Mouse (Mus musculus) testis, postnatal 10 days (tissue): ENCODE measurements at regions not wholly inside any gene's neighbourhood (a gene's known extent, or its start where the extent isn't known, plus 50 kb on each side); places are given as distances from the start of the nearest gene placed in this dataset.

ENCODE experiments used
- DNase-seq: peaks from one replicate; pipeline ENCODE4 v3.0.0; 2021; ENCODE audit warnings: low spot score

GRCm38 (mm10) chr11:38886466-38886865 lies 1650.7 kb upstream of the Tenm2 start:
- no peak for DNase-seq

DNA sequence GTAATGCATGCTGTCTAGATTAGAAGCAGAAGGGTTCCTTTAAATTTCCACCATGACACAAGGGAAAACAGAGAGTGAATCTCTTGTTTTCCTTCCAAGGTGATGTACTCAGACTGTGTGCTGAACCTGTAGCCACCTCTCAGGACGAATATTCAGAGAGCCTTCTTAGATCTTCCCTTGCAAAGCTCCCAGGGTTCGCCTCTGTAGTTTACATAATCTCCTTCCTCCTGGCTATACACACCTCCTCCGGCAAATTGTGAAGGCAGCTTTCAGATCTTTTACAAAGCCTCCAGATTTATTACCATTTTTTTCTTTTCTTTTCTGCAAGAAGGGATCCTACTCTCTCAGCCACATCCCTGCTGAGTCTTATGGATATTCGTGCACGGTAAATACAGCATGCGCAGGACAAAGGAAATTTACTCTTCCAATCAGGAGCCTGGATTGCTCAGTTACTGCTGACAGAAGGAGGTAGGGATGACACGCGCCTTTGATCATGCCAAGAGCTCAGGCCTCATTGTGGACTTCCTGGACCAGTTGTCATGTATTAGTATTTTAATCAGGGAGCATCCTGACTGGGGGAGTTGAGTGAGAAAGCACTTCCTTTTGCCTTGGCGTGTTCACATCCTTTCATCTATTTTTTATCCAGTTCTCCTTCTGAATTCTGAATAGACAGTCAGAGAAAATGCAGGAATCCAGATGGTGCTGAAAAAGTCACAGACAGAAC lies 1626.0 kb upstream of the Tenm2 start:
- no peak for DNase-seq

- no peak for DNase-seq
Measured at GRCm38 (mm10) chr11:38856645-38857044, 1620.9 kb upstream of the Tenm2 start.

- DNase-seq, result no peak
Measured at GRCm38 (mm10) chr11:38829148-38829547, 1593.4 kb upstream of the Tenm2 start.

- no peak for DNase-seq
Measured at GRCm38 (mm10) chr11:38828375-38828774, 1592.6 kb upstream of the Tenm2 start.

DNA sequence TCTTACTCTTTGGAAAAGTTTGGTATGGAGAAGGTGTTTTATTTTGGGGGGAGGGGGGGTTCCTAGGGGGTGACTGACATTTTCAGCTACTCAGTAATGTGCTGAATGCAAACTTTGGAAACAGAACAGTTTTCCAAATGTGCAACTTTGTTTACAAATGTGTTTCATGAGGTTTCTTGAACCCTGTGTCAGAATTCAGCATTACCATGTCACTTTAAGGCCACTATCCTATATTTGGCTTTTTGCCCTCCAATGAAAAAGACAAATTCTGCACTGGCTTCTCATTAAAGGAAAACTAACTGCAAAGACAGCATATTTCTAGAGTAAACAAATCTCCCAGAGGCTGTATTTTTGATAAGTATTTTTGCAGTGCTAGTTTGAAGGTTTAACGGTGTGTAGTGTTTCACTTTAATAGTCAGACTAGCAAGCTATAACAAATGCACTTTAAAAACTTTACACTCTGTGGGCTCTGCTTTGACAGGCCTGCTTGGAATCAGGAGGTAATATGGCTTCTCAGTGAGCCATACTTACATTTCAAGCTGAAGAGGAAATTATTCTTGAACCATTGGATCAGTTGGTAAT lies 1589.5 kb upstream of the Tenm2 start:
- no peak for DNase-seq

DNA sequence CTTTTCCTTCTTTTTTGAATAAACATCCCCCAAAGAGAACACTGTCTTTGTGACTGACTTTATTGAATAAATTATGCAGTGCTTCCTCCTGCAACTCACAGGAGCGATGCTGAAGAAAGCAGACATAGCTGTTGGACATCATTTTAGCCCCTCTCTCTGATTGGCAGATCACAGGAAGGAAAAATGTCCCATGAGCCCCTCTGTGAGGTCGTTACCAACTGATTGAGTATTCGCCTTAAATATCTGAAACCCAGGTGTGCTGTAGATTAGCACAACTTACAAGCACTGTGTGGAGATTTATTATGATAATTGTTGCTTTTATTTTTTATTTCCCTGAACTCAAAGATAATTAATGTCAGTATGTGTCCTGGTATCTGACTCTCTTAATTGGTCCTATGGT lies 1582.4 kb upstream of the Tenm2 start:
- no peak for DNase-seq

- DNase-seq, result no peak
Measured at GRCm38 (mm10) chr11:38783548-38783947, 1547.8 kb upstream of the Tenm2 start.

DNA sequence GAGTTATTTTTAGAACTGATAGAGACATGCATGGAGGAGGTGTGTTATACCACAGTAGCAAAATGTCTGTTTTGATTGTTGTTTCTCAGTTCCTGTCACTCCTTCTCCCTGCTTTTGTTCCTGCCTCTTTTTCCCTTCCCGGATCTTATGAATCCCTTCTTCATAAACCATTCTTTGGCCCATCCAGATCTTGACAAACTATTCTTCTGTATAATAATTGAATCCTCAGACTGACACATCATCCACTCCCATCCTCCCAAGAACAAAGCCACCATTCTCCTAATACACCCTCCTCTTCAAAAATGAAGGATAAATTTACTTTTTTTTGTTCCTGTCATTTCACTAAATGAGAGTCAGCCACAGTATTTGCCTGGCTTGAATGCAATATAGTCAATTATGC lies 1543.8 kb upstream of the Tenm2 start:
- no peak for DNase-seq

DNA sequence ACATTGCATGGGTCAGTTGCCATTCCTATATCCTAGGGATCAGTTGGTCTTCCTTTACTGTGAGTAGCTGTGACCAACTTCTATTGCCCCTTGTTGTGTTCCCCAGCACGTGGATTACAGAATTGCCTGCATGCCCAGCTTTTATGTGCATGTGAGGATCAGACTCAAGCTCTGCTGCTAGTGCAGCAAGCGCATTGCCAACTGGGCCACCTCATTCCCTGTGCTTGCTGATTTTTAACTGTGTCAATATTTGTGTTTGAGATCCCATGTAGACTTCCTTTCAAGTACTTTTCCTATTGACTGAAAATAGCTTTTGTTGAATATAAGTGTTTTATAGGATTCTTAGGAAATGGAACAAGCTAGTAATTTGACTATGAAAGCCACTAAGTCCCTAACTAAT lies 1526.5 kb upstream of the Tenm2 start:
- DNase-seq, result no peak

DNA sequence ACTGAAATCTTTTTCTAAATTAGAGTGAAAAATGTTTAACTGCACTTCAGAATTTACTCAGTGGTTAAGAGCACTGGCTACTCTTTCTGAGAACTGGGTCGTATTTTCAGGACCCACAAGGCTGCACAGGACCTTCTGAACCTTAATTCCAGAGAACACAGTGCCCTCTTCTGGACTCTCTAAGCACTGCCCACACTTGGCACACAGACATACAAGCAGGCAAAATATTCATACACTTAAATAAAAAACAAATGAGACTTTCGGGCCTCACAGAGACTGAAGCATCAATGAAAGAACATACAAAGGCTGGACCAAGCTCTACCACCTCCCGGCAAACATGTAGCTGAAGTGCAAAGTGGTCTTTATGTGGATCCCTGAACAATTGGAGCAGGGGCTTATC lies 1511.8 kb upstream of the Tenm2 start:
- peak; percentile 53 for DNase-seq

DNA sequence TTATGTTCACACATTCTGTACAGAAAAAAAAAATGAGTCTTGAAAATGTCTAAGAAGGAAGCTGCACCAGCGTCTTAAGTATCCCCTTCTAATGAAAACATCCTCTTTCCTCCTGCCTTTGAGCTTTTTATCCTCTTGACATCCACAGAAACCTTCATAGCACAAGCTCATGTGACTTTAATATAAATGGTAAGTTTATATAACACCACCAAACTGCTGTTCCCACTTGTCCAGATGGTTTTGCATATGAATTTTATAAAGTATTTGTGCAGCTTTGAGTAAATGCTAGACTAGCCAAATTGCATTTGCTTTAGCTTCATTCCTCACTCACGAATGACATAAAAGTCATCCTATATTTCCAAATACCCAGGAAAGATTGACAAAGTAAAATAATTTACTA lies 1493.3 kb upstream of the Tenm2 start:
- DNase-seq, result no peak

- DNase-seq, result no peak
Measured at GRCm38 (mm10) chr11:38715697-38716096, 1479.9 kb upstream of the Tenm2 start.

GRCm38 (mm10) chr11:38681264-38681663 lies 1445.5 kb upstream of the Tenm2 start:
- DNase-seq, result no peak

DNA sequence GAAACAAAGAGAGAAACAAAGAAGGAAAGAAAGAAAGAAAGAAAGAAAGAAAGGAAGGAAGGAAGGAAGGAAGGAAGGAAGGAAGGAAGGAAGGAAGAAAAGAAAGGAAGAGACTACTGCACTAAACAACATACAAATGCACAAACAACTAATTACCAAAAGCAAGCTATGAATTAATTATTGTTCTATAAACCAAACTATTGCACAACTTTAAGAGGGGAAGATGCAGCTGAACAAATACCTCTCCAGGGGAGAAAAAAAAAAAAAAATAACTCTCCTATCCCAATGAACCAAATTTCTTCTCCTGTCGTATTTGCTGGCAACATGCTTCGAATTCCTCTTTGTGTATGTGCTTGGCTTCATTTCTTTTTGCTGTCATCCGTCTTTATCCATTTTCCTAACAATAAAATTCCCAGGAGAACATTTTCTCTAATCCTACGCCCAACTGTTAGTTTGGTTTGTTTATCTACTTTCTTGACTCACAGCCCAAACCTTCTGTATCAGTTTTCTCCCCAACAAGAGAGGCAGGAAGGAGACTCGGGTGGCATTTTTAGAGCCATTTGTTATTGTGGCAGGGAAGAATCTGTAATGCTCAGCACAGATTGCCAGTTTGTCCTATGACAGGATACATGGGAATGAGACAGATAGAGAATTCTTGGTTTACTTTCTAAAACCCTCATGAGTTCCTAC lies 1437.7 kb upstream of the Tenm2 start:
- no peak for DNase-seq
